Mouse (Mus musculus) cerebellum, adult 18-20 months (tissue): ENCODE results near the gene Bloc1s4.

ENCODE experiments used
- DNase-seq, 2 experiments: peaks; one replicate each; pipeline ENCODE4 v3.0.0; 2021

Bloc1s4 gene

GRCm38 (mm10) chr5:36714832-36715231 is 33.6 kb downstream of the Bloc1s4 start:
- DNase-seq = no peak

DNA sequence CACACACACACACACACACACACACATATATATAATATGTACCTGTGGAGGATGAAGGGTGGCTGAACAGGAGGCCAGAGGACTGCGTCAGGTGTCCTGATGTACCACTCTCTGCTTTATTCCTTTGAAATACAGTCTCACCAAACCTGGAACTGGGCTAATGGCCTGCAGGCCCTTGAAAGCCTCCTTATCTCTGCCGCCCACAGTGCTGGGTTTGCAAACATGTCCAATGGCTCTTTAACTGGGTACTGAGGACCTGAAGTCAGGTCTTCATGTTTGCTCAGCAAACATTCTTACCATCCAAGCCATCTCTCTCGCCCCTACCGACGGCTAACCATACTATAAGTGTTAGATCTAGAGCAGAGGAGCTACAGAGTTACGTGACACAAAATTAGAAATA is 34.8 kb downstream of the Bloc1s4 start:
- DNase-seq = no peak

GRCm38 (mm10) chr5:36712553-36713534 is 35.6 kb downstream of the Bloc1s4 start:
- peak; percentile 64 to 71 for DNase-seq

DNA sequence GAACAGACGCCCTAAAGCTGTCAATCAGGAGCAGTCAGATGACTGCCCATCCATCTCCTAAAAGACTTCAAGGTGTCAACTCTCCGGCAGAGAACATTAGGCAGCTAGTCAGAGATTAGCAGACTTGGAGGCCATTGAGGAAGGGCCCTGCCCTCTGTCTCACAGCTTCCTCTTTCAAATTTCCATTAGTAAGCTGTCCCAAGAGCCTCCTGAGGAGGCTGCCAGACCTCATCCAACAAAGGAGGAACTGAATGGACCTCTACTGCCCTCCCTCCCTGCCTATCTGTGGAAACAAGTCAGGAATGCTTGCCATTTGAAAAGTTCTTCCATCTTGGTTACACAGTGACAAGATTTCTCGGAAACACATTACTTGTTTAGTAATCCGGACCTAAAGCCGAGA is 36.6 kb downstream of the Bloc1s4 start:
- no peak for DNase-seq

GRCm38 (mm10) chr5:36705792-36706191 is 42.7 kb downstream of the Bloc1s4 start:
- no peak for DNase-seq

- no peak for DNase-seq
These were observed 43.1 kb downstream of the Bloc1s4 start for GRCm38 (mm10) chr5:36705390-36705789.

DNA sequence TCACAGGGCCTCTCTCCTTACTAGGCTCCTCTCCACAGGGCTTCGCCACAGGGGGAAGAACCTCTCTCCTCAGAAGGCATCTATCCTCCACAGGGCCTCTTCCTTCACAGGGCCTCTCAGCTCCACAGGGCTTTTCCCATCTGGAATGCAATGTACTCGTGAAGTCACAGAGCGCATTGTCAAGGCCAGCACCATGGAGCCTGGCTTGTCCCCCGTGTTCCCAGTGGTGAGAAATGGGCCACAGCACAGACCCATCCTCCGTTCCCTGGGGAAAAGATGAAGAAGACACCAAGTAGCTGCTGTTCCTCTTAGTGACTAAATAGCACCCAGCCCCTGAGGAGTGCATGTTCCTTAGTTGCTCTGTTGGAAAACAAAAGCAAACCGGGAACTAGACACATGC is 43.8 kb downstream of the Bloc1s4 start:
- DNase-seq = no peak

- no peak for DNase-seq
These were observed 47.4 kb downstream of the Bloc1s4 start for GRCm38 (mm10) chr5:36700939-36701620.

DNA sequence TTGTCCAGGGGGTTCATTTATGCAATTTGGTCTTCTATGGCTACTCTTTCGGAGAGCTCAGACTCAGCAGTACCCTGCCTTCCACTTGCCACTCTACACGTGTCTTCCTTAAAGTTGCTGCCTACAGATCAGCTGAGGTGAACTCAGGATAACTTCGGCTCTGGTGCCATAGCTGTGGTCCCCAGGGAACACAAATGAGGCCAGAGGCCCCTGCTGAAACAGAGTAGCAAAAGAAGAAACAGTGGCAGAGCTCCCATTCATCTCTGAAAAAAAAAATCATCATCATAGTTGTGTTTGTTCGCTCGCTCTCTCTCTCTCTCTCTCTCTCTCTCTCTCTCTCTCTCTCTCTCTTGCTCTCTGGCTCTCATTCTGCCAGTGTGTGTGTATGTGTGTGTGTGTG is 49.8 kb downstream of the Bloc1s4 start:
- no peak for DNase-seq

GRCm38 (mm10) chr5:36698067-36698670 is 50.3 kb downstream of the Bloc1s4 start:
- no peak for DNase-seq
